Mouse (Mus musculus): Measurements from ENCODE around the gene Ak5.

Gene Ak5

GRCm38 (mm10) chr3:152438068-152438467 lies 230.1 kb downstream of the Ak5 start:
- DNase-seq (ENCODE audit: low read depth, low spot score), result no peak

- no peak for DNase-seq (ENCODE audit: low read depth, low spot score)
These were observed 232.6 kb downstream of the Ak5 start for GRCm38 (mm10) chr3:152435590-152435989.

- DNase-seq (ENCODE audit: low read depth, low spot score), result no peak
These were observed 235.5 kb downstream of the Ak5 start for GRCm38 (mm10) chr3:152432677-152433076.

GRCm38 (mm10) chr3:152428925-152429324 lies 239.2 kb downstream of the Ak5 start:
- DNase-seq (ENCODE audit: low read depth, low spot score), result no peak

Data from ES-CJ7 (cell line).